Mouse (Mus musculus) embryonic fibroblast, embryonic 13.5 days (primary cell): Measurements from ENCODE around the gene Gle1. TPM values are rescaled to one million over a fixed set of nuclear protein-coding genes. Genes with fewer than 3 reads are reported as not detected.

Experiments used
- H3K27ac ChIP-seq: 2 replicates; pipeline ENCODE4 v1.5.1; 2012; ENCODE audit warnings: low read length, control low read depth, inconsistent platforms; ENCODE audit not compliant: insufficient read depth
- H3K4me1 ChIP-seq: 2 replicates; pipeline ENCODE4 v1.6.1; 2011; ENCODE audit warnings: low read length; ENCODE audit not compliant: control insufficient read depth, insufficient read depth
- H3K4me3 ChIP-seq: 2 replicates; pipeline ENCODE4 v1.5.1; 2011; ENCODE audit warnings: mild to moderate bottlenecking, control low read depth, low read length; ENCODE audit not compliant: insufficient read depth
- CTCF ChIP-seq: IDR thresholded peaks from 2 replicates; pipeline ENCODE4 v1.5.1; 2011; ENCODE audit warnings: mild to moderate bottlenecking, control low read depth, low read length, moderate library complexity, borderline replicate concordance; ENCODE audit not compliant: insufficient read depth
- POLR2A ChIP-seq: IDR thresholded peaks from 2 replicates; pipeline ENCODE4 v1.6.1; 2011; ENCODE audit warnings: low read depth, mild to moderate bottlenecking, control low read depth, low read length, moderate library complexity
- polyA plus RNA-seq: library from polyadenylated mRNA; stranded (reverse); fragments of >200 nt; gene quantifications from 2 replicates; pipeline ENCODE4 v1.2.4, GENCODE M21; 2011; ENCODE audit warnings: low read depth; ENCODE audit not compliant: missing spikeins, insufficient read length

Gene Gle1
- polyA plus RNA-seq, 1 experiment = 42.4 TPM

- H3K4me1 ChIP-seq = no peaks in the 10 kb centered on the region
- no peak overlapping the region for H3K27ac ChIP-seq
- TF ChIP-seq POLR2A = no peak
- TF ChIP-seq CTCF = no peak
- H3K4me3 ChIP-seq = no peak overlapping the region
Measured at GRCm38 (mm10) chr2:29910042-29910441, 25.2 kb upstream of the Gle1 start.

DNA sequence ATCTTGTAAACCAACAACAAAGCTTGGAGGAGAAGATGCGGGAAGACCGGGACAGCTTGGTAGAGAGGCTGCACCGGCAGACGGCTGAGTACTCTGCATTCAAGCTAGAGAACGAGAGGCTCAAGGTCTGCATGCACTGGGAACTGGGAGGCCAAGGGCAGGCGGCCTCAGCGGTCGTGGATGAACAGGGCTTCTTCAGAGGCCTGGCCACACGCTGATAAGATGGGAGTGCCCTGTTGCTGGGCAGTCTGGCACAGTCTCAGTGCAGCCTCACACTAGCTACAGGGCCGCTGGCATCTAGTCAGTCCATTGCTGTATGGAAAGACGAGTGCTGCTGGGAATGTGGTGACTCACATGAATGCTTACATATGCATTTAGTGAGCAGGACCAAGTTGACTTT lies 17.6 kb upstream of the Gle1 start:
- TF ChIP-seq CTCF (no peak), POLR2A (no peak)
- H3K27ac ChIP-seq = no peak overlapping the region
- H3K4me1 ChIP-seq = no peaks in the 10 kb centered on the region
- H3K4me3 ChIP-seq = no peak overlapping the region

DNA sequence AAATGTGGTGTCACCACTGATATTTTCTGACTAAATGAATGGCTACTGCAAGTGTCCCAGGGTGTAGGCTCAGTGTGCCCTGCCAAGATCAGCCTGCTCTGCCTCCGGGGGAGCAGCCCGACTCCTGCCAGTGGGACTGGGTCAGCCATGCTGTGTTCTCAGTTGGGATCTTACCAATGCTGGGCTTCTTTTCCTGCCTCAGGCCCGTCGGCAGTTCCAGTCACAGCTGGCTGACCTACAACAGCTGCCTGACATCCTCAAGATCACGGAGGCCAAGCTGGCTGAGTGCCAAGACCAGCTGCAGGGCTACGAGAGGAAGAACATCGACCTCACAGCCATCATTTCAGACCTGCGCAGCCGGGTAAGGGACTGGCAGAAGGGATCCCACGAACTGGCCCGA lies 13.2 kb upstream of the Gle1 start:
- Histone ChIP-seq H3K27ac (no peak overlapping the region), H3K4me1 (no peaks in the 10 kb centered on the region), H3K4me3 (no peak overlapping the region)
- no peak for TF ChIP-seq CTCF
- TF ChIP-seq POLR2A = no peak

DNA sequence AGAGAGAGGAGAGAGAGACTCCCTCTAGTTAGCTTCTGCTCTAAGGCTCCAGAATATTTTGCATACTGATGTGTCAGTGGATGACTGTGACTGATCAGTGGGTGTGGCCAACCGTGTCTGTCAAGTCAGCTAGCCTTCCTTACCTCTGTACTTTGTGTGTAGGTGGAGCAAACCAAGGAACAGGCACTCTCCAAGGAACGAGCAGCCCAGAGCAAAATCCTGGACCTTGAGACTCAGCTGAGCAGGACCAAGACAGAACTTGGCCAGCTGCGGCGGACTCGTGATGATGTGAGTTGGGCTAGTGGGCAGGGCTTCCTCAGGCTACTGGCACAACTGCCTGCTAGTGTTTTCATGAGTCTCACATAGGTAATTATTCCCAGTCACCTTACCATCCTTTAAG lies 8.7 kb upstream of the Gle1 start:
- Histone ChIP-seq H3K4me1 (no peaks in the 10 kb centered on the region), H3K4me3 (no peak overlapping the region), H3K27ac (no peak overlapping the region)
- TF ChIP-seq POLR2A (no peak), CTCF (no peak)

GRCm38 (mm10) chr2:29930506-29930905 lies 4.7 kb upstream of the Gle1 start:
- Histone ChIP-seq H3K4me1 (no peaks in the 10 kb centered on the region), H3K27ac (no peak overlapping the region), H3K4me3 (no peak overlapping the region)
- TF ChIP-seq CTCF (no peak), POLR2A (no peak)

DNA sequence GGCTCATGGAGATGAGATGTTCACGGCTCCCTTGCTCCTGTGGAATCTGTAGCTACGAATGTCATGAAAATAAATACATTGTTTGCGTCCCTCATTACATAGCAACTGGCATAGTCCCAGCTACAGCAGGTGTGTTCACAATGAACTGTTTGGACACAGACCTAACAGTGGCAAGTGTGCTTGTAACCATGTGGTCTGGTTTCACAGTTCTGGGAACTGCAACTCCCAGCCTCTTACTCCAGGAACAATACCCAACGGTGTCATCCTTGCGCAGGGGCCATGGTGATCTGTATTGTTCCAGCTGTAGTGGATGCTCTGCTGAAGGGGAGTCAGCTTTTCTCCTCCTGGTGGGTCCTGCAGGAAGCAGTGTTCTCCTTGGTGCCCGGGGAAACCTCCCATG lies 4.0 kb upstream of the Gle1 start:
- no peak overlapping the region for H3K4me3 ChIP-seq
- peaks cover 4% of the 10 kb centered on the region; the same call in 1 of the 2 replicates for H3K4me1 ChIP-seq
- TF ChIP-seq CTCF (no peak), POLR2A (no peak)
- no peak overlapping the region for H3K27ac ChIP-seq

- Histone ChIP-seq H3K4me3 (no peak overlapping the region), H3K4me1 (peaks cover 4% of the 10 kb centered on the region; the same call in 1 of the 2 replicates), H3K27ac (no peak overlapping the region)
- TF ChIP-seq CTCF (no peak), POLR2A (no peak)
Measured at GRCm38 (mm10) chr2:29940073-29940472, 4.8 kb downstream of the Gle1 start.

DNA sequence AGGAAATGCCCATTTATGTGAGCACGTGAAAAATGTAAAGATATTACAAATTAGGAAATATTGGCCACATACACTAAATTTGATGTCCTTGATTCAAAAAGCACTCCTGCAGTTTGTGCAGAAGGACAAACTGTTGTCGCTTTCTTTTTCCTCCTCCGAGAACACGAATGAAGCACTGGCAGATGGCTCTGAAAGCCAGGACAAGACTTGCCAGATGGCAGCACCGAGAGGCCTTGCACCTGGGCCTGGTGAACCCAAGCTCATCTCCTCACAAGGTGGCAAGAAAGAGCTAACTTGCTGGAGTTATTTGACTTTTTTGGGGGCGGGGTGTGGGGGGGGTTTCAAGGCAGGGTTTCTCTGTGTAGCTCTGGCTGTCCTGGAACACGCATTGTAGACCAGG lies 5.6 kb downstream of the Gle1 start:
- Histone ChIP-seq H3K4me3 (no peak overlapping the region), H3K4me1 (peaks cover 4% of the 10 kb centered on the region; the same call in 1 of the 2 replicates), H3K27ac (no peak overlapping the region)
- no peak for TF ChIP-seq CTCF
- TF ChIP-seq POLR2A = no peak

DNA sequence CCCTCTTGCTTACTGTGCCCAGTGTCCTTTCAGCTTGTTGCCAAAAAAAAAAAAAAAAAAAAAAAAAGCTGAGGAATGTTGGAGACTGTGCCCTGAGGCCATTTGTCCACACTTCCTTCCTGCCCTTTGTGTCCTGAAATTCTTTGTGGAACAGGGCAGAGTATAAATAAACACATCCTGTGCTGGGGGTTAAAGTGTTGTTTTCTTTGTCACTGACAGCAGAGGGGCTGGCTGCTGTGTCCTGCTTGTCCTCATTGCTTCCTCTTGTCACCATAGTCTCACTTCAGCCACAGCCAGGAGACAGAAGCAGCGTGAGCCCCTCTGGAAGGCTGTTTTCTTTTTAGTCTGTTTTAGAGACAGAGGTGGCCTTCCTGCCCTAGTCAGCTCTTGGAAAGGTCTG lies 9.5 kb downstream of the Gle1 start:
- Histone ChIP-seq H3K4me1 (no peaks in the 10 kb centered on the region), H3K4me3 (no peak overlapping the region), H3K27ac (no peak overlapping the region)
- TF ChIP-seq POLR2A (no peak), CTCF (no peak)

GRCm38 (mm10) chr2:29948896-29949295 lies 13.7 kb downstream of the Gle1 start:
- no peak overlapping the region for H3K4me3 ChIP-seq
- no peaks in the 10 kb centered on the region for H3K4me1 ChIP-seq
- H3K27ac ChIP-seq = no peak overlapping the region
- TF ChIP-seq CTCF = no peak
- no peak for TF ChIP-seq POLR2A

GRCm38 (mm10) chr2:29961246-29961645 lies 26.0 kb downstream of the Gle1 start:
- Histone ChIP-seq H3K4me3 (no peak overlapping the region), H3K4me1 (peaks cover 11% of the 10 kb centered on the region; the same call in 1 of the 2 replicates), H3K27ac (no peak overlapping the region)
- TF ChIP-seq POLR2A = no peak
- TF ChIP-seq CTCF = no peak
